Mouse (Mus musculus): ENCODE data around the gene Scly. TPM values are rescaled to one million over a fixed set of nuclear protein-coding genes. Genes with fewer than 3 reads are reported as not detected.

Scly gene
- total RNA-seq (2014; fragmentation: Nextera tagmentation) (31.6 and 39.5 TPM in 2 replicates), total RNA-seq (2017) (20.9 and 21.8 TPM in 2 replicates)

DNA sequence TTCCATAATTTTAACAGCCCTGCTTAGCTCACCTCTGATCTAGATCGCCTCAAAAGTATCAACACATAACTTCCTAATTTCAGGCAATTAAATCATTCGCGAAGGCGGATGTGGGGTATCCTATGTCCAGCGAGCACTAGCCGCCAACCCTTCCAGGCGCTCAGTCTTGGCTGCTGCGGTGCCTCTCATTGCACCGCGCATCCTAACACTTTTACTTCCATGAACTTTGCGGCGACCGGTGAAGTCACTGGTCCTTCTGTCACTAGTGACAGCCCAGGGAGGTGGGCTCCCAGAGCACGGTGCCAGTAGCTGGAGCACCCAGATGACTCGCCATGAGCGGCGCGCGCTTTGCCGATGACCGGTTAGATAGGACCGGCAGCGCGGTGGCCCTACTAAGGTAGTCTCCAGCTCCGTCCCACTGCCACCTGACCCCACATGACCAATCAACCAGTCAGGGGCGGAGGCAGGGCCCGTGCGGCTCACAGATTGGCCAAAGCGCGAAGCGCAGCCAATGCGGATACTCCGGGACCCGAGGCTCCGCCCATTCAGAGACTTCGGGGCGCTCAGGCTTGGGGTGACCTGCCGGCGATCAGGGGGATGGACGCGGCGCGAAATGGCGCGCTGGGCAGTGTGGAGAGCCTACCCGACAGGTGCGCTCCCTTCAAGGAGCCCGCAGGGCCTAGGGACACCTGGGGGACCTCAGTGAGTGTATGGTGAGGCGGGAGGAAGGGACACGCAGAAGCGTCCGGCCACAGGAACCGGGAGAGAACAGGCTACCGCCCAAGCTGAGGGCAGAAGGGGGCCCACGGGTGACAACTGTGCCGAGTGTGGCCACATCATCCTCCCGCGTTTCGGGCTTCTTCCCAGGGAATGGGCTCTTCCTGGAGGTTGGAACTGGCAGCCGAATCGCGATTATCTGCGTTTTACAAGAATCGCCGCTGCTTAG is at the start of gene Scly:
Scly (plus strand) TSS at position 540 of the 946 bp plus-strand sequence.
- peak; percentile 97 for ATAC-seq (replicated peaks; ENCODE audit: poor library complexity, severe bottlenecking)

DNA sequence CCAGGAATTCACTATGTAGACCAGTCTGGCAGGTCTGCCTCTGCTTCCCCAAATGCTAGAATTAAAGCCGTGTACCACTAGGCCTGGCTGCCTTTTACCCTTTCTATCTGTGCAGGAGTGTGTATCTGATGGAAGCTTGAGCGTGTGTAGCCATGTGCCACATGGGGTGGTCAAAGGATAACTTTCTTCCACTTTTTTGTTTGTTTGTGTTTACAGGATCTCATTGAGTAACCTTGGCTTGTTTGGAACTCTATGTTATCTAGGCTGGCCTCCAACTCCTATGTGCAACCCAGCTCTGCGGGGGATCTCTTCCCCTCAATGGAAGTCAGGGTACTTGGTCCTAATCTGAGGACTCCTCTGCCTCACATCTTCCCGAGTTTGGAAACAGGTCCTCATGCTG is 49.2 kb upstream of the Scly start:
- ATAC-seq (replicated peaks; ENCODE audit: poor library complexity, severe bottlenecking) = no peak

DNA sequence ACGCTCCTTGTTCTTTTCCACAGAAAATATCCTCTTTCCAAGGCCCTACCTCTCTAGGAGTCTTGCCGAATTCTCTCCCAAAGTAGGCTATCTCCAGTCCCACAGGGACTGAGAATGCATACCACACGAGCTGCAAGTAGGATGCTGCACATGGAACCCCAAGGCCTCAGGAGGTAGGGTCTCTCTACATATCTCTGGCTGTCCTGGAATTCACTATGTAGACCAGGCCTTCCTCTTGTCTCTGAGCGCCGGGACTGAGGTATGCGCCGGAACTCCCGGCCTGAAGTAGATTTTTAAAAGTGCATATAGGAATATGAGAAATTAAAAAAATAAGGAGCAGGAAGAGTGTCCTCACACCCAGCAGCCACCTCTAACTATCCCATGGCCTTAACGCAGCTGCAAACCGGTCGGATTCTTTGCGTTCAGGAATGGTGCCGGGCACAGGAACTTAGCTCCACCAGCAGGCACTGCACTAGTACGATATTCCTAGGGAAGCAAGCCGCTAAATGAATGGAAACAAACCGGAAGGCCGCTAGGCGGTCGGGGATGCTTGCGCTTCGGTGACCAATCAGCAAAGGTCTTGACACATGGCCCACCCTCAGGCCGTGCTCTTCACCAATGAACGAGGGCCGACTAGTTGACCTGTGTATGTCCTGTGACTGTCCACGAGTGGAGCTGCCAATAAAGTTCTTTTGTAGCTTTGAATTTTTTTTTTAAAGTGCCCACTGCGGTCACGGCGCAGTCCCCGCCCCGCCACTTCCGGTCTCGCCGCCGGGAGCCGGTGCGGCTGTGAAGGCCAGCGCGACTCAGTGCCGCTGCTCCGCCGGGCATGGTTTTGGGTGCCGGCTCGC is 48.3 kb upstream of the Scly start, which contains the start of gene Ube2f:
Ube2f (plus strand) TSS at position 741 of the 851 bp plus-strand sequence.
- peak; percentile 93 for ATAC-seq (replicated peaks; ENCODE audit: poor library complexity, severe bottlenecking)

DNA sequence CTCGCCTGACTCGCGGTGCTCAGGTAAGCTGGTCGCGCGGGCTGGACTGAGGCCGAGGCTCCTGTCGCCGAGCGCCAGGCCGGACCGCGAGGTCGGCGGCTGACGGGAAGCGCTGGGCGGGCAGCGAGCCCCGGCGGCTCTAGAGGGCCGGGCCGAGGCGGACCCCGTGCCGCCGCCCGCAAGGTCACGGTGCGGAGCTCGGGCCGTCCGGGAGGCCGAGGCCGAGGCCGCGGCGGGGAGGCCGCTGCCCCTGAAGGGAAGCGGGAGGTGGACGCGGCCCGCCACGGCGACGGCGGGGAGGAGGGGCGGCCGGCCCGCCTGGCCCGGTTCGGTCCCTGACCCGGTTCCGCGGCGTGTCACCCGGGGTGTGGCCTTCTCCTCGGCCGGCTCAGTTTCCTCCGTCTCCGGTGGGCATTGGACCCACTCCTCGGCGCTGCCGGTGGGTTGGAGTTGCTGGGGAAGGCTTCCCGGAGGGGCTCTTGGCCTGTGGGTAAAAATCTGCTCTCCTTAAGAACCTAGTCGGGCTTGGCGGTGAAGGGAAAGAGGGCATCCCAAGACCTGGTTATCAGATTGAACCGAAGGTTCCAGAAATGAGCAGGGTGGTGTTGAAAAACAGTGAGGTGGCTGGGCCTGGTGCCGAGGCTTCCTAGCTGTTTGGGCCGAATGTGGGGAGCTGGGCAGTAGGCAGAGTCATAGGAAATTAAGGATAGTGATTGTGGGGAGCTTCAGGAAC is 47.6 kb upstream of the Scly start:
- ATAC-seq (replicated peaks; ENCODE audit: poor library complexity, severe bottlenecking) = no peak

DNA sequence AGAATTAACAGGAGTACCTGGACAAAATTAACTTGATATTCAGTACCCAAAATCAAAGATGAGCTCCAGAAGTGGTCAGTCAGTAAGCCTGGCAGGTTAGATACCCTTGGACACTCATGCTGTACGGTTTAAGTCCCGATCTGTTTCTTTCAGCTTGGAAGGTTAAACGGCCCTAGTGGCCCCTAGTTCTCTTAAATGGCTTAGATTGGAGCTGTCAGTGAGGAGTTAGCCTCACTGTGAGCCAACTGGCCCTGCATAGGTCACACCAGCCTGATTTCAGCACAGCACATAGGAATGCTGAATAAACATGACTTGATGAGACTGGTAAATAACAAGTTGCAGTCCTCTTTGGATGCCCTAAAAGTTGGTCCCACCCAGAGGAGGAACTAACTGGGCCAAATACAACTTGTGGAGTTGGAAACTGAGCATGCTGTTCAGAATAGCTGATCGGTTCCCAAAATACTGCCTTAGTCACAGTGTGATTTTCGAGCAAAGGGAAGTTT is 46.9 kb upstream of the Scly start:
- peak; percentile 22 for ATAC-seq (replicated peaks; ENCODE audit: poor library complexity, severe bottlenecking)

DNA sequence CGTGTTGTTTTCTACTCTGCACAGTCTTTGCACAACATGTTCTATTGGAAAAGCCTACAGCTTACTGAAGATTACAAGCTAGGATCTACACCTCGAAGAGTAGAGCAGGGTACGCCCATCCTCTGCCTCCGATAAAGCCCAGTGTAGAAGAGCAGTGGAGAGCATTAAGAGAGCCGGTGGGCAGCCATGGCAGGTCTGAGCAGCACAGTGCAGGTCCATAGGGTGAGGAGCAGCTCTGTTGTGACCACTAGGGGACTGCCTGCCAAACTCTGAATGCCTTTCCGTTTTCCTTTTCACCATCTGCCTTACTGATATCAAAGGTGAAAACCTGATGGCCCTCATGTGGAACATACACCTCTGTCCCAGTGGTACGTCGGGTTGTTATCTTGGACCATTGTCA is 46.2 kb upstream of the Scly start:
- peak; percentile 32 for ATAC-seq (replicated peaks; ENCODE audit: poor library complexity, severe bottlenecking)

DNA sequence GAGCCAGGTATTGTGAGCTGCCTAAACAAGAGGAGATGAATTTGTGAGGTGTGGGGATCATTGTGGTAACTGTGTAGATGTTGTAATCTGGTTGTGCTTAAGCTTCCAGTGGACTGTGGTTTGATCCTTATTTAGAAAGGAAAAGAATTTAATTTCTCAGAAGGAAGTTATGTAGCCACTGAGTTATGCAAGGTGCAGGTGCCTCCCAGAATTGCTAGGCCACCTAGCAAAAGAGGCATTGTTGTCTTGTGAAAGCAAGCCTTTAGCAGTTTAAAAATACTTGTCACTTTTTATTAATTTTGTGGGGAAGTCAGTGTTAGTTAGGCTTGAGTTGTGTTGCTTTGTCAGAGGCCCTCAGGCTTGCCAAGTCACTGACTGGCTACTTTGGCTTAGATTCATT is 40.2 kb upstream of the Scly start:
- peak; percentile 91 for ATAC-seq (replicated peaks; ENCODE audit: poor library complexity, severe bottlenecking)

DNA sequence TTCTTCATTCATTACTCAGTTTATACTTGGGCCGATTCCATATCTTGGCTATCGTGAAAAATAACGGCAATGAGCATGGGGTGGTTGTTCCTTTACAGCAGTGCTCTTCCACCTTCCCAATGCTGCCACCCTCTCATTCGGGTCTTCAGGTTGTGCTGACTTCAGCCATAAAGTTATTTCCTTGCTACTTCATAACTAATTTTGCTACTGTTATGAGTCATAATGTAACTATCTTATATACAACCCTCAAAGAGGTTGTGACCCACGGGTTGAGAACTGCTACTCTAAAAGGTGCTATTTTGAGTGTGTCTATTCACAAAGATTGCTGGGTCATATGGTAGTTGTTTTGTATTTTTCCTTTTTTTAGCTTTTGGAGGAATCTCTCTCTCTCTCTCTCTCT is 38.3 kb upstream of the Scly start:
- ATAC-seq (replicated peaks; ENCODE audit: poor library complexity, severe bottlenecking) = no peak

DNA sequence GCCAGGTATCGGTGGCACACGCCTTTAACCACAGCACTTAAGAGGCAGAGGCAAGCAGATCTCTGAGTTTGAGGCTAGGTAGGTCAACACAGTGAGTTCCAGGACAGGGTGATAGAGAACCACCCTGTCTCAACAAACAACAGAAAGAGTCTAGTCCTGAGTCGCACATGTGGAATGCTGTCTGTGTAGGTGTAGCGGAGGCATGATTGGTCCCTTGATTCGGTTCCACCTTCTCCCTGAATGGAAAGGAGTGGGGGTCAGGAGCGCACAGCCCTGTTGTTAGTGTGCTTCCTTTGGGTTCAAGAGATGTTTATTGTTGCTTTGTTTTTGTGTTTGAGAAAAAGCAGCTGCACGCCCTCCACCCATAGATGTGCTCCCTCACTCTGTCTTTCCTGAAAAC is 35.6 kb upstream of the Scly start:
- no peak for ATAC-seq (replicated peaks; ENCODE audit: poor library complexity, severe bottlenecking)

DNA sequence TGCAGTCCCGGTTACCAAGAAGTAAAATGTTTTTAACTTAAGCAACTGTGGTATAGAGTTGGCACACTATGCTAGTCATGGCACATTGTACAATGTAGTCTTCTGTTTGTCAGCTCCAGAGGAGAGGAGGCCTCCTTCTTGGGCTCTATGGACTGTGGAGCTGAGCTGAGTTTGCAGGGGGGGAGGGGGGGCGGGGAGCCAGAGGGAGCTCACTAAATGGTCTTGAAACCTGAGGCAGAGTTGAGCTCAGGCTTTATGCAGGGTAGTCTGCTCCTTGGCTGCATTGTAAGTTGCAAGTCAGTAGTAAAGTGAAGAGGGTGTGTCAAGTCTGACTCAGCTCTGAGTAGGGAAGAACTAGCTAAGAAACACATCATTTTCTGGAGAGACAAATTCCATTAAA is 25.9 kb upstream of the Scly start:
- no peak for ATAC-seq (replicated peaks; ENCODE audit: poor library complexity, severe bottlenecking)

DNA sequence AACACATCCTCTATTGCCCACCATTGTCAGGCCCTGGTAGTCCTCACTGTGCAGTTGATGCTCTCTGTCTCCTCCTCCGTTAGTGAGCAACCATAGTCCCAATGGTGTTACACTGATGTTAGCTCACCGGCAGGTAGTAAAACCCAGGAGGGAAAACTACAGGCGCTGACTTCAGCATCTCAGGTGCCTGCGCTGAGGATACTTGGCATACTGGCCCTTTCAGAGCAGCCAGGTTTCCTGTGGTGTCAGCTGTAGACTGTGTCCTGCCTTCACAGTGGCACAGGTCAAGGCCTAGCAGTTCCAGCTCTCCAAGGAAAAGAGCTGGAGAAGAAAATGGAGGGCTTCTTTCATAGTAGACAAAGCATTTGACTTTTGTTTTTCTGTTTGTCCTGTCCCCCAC is 21.6 kb upstream of the Scly start:
- ATAC-seq (replicated peaks; ENCODE audit: poor library complexity, severe bottlenecking) = no peak

DNA sequence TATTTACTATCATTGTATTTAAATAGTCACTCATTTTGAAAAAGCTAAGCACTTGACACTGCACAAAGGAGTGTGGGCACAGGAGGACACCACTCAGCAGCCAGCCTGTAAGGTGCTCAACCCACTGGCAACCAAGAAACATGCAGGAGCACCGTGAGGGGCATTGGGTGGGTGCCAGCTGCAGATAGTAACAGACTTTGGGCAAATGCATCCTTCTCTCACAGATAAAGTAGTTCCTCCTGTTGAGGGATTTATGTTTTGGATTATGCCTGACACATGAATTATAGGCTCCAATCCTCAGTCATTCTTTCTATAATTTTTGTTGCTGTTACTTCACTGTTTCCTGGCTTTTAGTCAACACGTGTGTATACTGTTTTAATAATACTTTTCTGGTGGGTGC is 20.7 kb upstream of the Scly start:
- no peak for ATAC-seq (replicated peaks; ENCODE audit: poor library complexity, severe bottlenecking)

DNA sequence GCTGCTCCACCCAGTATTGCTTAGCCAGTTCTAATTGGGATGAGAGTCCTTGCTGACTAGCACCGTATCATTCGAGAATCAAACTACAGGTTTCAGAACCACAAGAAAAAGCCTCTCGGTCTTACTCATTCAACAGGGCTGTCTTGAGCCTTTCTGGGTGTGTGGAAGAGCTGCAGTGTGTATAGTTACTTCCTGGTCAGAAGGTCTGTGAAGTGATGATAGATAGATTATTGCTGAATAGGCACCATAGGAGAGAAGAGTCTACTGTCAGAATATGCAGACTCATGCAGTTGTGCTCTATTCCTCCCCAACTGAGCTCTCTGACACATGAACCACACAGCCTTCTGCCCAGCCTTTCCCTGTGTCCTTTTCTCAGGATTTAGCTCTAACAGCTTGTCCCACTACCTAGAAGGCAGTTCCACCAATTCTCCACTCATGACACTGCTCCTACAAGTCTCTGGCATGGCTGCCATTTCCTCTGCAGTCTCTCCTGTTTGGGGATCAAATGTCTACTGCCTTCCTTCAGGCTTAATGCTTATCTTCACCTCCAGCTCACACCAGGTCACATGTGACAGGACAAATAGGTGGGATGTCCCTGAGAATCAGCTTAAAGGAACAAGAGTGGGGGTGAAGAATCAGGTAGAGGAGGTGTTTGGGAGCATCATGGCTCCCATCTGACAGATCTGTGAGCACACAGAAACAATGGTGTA is 19.6 kb upstream of the Scly start:
- no peak for ATAC-seq (replicated peaks; ENCODE audit: poor library complexity, severe bottlenecking)

DNA sequence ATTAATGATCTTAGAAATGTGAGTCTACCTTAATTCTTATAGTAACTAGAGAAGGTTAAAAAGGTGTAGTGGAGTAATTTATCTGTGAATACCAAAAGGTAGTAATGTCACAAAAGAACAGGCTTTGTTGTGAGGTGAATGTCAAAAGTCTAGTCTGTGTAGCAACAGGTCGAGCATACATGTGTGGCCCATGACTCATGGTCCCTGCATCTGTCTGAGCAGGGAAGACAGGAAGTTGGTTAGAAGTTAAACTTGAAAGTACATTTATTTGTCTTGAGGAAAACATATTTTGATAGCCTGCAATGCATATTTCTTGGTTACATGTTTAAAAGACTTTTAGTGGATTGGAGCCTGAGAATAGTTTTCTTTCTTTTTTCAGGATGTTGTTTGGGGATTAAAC is 19.0 kb upstream of the Scly start:
- no peak for ATAC-seq (replicated peaks; ENCODE audit: poor library complexity, severe bottlenecking)

DNA sequence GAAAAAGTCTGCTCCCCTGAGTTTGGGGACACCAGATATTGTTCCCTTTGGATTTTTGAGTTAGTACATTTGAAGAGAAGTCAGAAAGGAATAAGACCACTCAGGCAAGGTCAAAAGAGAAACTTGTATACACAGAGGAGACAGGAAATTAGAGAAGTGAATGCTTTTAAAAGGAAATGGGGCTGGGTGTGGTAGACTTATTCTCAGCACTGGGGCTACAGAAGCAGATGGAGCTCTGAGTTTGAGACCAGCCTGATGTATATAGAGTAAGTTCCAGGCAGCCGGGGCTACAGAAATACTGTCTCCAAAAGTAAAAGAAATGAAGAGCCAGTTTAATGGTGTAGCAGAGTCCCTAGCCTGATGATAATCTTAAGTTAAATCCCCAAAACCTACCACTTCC is 15.6 kb upstream of the Scly start:
- peak; percentile 59 for ATAC-seq (replicated peaks; ENCODE audit: poor library complexity, severe bottlenecking)

DNA sequence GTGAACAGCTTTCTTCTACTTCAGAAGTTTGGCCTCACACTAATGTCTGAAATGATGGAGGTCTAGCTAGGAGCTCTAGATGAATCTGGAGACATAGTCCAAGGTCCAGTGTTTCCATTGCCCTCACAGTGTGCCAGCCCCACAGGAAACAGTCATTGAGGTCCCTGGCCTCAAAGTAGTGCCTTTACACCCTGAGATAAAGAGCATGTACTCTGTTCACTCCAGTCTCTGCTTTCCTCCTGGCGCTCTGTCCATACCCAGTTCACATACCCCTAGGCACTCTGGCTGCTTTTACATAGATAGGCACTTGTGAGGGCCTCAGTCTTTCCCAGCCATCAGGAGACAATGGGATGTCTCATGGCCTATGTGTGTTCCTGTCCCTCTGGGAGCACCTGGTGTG is 8.8 kb upstream of the Scly start:
- no peak for ATAC-seq (replicated peaks; ENCODE audit: poor library complexity, severe bottlenecking)

DNA sequence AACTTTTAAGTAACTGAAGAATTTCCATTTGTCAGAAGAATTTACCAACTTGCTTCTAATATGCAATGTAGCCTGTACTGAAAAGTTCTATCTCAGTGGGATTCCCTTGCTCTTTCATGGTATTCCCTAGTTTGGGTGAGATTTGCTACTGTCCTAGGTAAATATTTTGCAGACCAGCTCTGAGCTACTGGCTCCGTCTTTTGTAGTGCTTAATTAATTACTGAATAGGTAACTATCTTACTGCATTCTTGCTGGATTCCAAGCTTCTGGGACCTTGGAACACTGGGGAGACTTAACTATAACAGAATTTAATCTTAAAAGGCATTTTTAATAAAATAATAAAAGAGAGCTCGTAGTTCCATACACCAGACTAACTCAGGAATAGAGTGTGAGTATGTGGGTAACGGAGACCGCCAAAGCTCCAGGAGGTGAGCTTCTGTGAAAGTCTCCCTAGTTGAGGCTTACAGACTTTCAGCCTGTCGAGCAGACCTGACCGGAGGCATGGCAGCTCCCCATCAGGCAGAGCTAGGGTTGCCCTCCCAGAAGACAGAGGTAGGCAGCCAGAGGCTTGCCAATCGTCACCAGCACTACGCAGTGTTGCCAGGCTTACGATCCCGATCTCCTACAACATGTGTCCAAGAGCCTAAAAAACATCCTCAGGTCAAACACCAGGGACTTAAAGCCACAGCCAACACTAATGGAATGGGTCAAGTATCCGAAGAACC is 5.9 kb upstream of the Scly start:
- ATAC-seq (replicated peaks; ENCODE audit: poor library complexity, severe bottlenecking) = no peak

DNA sequence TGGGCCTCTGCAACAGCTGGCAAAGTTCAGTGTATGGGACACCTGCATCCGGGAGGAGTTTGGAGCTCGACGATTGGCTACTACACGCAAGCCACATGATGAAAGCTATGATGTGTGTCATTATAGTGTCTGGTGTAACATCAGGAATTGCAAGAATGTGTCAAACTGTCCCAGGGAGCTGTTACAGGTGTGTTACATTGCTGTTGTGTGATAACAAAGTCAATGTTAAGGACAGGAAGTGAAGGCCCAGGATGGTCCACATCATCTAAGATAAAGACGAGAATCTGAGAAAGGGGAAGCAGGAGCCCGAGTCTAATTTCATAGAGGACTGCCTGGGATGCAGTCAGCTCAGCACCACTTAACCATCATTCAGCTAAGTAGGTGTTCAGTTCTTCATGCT is 2.6 kb upstream of the Scly start:
- ATAC-seq (replicated peaks; ENCODE audit: poor library complexity, severe bottlenecking) = no peak

Measured in granulocyte monocyte progenitor cell, adult 5-6 weeks (primary cell).